Mouse (Mus musculus) megakaryocyte progenitor cell, adult 5-6 weeks (primary cell): ENCODE results near the gene Fbxo39. TPM values are rescaled to one million over a fixed set of nuclear protein-coding genes. Genes with fewer than 3 reads are reported as not detected.
A peak's percentile ranks its signal among the peaks of the same experiment; 100 is the strongest.

Experiments used
- ATAC-seq: replicated peaks from 2 replicates; pipeline ENCODE4 v1.8.0; 2016; ENCODE audit warnings: mild to moderate bottlenecking, moderate TSS enrichment, inconsistent platforms; ENCODE audit not compliant: poor library complexity
- total RNA-seq, 2 experiments: library from RNA; stranded (forward) in 1 of 2; stranded (reverse) in 1 of 2; fragments of 157-497, 149-512 nt in 1 of 2; fragments of 200-1000 nt in 1 of 2; gene quantifications; 2 replicates each; pipeline versions ENCODE4 v1.2.3 to v1.2.4; 2015 to 2017

Fbxo39 gene
- not detected in 2 replicates for total RNA-seq (2015)
- total RNA-seq (2017) = not detected in 2 replicates

DNA sequence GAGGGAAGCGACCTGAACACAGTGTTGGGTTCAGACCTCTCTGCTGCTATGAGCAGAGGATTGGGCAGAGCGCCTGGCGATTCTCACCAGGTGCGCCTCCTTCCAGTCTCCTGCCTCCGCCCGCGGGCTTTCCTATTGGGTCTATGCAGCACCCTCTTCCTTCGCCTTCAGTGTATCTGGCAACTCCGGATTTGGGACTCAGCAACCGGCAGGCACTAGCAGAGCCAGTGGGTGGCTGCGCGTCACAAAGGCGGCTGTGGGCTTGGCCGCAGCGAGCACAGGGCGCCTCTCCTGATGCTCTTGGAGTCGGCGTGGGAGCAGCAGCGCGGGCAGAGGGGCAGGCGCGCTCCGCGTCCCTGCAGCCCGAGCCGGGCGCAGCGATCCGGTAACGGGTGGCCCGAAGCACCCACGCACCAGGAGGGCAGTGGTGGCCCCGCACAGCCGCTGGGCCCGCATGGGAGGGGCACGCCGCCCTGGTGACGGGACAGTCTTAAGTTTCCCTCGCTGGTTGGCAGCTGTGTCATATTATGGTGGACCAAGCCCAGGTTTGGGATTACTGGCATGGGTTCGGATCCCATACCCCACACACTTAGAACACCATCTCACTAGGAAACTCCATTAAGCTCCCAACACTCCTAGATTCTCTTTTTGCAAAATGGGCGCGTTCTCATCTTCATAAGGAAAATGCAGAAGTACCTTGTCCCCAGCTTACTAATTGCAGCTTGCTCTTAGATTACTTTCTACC is at the start of gene Fbxo39:
Fbxo39 (plus strand) TSS at position 294 of the 745 bp plus-strand sequence.
- 0 out of 2 replicates have a peak, but pooled peaks have one; percentile 9 for ATAC-seq

DNA sequence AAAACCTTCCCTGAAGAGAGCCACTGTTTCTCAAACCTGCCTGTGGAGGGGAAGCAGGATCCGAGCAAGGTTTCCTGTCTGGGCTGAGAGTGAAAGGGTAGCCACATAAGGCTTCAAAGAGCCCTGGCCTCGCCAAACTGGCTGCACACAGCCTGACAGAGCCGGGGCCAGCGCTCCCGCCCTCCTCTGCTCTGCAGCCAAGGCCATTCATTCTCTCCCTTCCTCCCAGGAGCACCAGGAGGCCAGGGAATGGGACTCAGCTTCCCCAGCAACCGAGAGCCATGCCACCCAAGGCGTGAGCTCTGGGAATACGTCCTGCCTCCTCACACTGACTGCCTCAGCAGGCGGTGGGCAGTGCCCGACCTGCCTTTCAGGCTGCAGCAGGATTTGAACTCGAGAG is 48.8 kb upstream of the Fbxo39 start:
- ATAC-seq = no peak

DNA sequence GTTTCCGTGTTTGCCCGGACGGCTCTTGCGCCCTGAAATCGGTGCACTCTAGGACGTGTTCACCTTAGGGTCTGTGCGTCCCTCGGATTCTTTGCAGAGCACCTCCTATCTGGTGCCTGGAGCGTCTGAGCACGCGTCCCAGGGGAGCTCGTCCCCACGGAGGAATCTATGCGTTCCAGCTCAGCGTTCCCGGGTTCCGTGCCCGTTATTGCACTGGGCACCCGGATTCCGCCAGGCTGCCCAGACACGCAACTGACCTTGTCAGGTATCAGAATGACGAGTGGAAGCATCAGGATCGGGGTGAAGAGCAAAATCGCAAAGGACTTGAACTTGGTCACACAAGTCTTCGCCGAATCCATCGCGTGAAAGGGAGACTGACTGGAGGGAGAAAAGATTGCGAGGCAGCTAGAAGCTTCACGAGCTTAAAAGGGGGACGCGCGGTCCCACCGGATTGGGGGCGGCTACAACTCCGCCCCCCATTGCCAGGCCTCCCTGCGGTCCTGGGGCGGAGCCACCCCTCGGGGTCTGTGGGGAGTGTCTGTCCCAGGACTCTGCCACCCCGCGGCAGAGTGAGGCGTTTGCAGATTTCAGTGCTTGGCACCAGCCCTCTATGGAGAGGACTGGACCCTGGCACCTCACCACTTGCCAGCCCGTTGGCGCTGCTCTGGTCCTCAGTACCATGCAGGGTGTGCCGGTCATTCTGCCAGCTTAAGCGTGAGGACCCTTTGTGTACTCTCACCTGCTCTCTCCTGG is 47.9 kb upstream of the Fbxo39 start:
- peak; percentile 91 for ATAC-seq

DNA sequence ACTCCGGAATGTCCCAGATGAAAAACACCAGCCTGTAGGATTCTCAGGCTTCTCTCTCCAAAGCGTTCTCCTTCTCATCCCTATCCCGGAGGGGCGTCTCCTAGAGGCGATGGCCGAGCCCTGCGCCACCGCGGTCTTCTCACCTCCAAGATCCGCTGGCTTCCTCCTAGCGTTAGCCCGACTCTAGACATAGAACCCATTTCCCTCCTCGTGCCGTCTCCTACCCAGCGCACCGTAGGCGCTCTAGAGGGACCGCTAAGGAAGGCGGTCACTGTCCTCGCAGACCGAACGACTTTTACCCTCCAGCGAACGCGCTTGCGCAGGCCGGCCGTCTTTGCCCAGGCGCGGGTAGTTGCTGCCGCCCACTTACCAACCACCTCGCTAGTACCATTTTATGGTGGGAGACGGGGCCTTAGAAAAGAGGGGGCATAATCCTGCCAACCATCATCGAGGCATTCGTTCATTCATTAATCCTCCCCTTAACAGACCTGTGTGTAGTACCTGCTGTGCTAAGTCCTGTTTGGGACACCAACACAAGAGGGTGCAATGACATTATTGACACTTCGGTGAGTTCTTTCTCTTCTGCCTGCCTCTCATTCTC is 47.2 kb upstream of the Fbxo39 start, which contains the start of gene Slc13a5:
Slc13a5 (minus strand) TSS at position 263 of the 601 bp plus-strand sequence.
- peak; percentile 49; the same call in 1 of the 2 replicates for ATAC-seq

DNA sequence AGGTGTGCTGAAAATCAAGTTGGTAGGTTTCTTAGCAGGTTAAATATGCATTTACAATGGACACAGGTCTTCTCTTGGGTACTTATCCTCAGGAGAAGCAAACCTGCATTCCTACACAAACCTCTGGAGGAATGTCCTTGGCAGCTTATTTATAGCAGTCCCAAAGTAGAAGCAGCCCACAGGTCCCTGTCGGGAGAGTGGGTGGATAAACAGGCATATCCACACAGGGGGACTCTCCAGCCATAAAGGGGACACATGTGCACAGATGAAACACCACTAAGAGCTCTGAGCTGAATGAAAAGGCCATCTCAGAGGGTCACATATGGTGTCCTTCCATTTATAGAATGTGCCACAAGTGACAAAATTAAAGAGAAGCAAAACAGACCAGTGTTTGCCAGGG is 42.5 kb upstream of the Fbxo39 start:
- ATAC-seq = no peak

DNA sequence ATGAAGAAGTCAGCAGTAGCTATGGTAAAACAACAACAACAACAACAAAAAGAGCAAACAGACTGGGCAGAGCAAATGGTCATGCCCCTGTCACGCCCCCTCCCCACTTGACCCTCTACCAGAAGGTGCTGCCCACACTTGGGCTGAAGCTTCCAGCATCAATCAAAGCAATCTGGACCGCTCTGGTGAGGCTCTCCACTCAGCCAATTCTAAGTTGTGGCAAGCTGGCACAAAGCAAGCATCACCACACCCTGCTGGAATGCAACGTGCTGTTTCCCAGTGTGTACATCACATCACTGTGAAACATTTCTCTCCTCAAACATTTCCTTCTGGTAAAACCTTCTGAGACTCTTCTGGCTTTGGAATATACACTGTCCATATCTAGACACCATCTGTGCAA is 40.9 kb upstream of the Fbxo39 start:
- no peak for ATAC-seq

DNA sequence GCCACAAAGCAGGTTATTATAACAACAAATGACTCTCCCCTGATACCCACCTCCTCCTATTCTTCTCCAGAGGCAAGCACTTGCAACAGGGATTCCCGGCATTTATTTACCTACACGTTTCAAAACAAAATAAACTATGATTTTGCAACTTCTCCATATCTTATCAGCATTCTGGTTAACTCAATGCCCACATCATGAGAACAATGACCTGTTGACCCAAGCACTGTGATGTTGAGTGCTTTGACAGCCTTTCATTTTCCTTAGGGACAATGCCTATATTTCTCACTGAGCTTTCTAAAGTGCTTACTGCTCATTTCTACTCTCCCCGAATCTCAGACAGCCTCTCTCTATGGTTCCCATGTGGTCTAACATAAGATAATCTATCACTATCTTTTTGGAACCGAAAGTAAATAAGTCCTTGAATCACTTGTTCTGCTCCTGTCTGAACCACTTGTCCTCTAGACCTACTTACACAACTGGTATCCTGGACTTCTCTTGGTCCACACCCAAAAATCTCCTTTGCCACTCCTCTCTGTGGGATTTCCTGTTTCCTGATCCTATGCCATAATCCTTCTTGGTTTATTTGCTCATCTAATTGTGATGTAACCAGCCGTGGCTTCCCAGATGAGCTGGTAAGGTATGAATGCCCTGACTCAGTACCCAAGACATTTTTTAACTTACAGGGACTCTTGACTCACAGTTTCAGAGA is 32.9 kb upstream of the Fbxo39 start:
- no peak for ATAC-seq

DNA sequence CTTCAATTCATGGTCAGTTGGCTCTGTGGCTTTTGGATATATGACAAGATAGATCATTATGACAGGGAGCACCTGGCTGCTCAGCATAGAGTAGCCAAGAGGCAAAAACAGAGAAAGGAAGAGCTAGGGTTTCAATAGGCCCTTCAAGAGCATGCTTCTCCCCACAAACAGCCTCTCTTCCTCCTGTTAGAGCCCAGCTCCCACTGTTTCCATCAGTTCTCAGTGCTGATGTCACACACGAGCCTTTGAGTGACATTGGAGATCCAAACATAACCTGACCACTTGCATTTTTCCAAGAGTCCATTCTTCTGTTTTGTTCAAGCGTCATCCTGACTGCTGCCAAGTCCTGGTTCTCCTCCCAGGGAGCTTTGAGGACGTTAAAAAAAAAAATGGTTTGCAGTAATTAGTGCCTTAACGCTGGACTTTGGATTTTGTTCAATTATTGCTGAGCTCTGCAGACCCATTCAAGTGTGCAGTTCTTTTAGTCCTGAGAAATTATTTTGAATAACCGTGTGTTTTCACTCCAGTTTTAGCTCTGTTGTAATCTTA is 32.3 kb upstream of the Fbxo39 start:
- no peak for ATAC-seq

DNA sequence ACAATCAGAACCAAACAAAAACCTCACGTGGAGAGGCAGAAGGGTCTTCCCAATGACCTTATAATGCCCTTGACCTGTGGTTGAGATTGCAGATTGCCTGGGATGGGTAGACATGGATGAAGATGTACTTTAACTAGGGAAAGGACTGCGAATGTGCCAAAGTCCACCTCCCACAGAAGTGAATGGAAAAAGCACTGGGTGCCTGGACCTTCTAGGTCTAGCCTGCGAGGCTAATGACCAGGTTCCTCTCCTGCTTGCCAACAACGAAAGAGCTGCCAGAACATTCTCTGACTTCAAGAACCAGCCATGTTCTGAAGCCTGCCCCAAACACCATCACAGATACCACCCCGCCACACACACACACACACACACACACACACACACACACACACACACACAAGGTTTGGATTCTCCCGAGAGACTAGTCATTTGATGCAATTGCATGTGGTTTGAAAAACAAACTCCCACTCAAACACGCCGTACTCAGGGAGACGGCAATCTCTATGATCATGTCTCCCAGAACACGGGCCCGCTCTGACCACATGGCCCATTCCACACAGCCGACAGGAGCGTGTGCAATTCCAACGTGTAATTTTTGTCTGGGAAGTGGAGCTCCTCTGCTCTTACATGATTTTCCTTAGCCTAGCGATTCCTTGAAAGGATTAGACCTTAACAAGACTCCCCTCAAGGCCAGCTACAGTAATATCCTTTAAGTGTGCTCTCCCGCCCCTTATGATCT is 30.6 kb upstream of the Fbxo39 start:
- no peak for ATAC-seq

DNA sequence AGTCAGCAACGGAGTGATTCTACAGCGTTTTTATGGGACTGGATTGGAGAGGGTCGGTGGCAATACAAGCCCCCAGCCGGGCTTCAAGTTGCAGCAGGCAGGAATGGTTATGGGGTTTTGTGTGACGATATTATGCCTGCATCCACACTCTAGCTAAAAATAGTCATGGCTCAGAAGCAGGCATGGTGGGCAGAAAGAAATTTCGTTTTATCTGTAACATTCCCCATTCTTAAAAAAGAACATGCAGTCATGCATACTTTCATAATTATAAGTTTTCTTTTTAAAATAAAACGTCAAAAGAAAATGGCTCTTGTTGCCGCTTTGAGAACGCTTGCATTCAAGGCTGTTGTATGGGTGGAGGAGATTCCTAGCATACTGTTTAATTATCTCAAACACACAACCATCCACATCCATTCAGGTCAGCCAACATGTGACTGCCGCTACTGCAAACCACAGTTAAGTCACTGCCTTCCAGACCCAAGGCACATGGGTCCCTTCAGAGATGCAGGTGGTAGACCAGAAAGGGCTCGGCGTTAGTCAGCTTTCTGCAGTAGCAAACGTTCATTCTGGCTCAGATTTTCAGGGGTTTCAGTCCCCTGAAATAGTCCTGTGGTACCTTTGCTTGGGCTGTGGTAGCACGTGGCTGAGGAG is 29.6 kb upstream of the Fbxo39 start:
- ATAC-seq = no peak

DNA sequence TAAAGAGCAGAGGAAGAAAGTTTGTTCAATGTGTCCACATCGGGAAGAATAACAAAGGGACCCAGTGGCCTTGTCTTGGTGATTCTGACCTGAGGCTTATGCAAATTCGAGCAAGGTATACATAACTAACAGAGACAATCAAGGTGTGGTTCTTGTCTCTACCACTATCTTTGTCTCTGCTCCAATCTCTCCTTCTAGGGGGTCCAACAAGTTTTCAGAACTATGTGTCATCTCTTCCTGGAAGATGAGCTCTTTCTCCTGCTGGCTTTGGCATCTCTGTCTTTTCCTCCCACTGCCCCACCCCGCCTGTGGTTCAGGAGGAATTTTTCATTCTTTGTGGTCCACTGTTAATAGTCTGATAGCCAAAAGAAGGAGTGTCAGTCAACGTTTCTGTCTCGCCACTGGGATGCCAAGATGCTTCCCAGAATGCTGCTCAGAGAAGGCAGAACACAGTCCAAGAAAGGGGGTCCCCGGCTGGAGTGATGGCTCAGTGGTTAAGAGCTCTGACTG is 28.2 kb upstream of the Fbxo39 start:
- no peak for ATAC-seq

DNA sequence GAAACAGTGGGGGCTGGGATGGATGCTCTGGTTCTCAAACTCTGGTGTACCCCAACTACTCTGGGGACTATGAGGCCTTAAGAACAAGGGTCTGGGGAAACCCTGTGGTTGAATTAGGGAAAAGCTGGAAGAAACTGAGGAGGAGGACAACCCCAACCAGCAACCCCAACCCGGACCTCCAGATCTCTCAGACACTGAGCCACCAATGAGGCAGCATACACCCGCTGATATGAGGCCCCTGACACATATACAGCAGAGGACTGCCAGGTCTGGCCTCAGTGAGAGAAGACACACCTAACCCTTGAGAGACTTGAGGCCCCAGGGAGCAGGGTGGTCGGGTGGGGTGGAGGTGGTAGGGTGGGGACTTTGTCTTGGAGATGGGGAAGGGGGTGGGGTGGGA is 27.6 kb upstream of the Fbxo39 start:
- ATAC-seq = no peak

DNA sequence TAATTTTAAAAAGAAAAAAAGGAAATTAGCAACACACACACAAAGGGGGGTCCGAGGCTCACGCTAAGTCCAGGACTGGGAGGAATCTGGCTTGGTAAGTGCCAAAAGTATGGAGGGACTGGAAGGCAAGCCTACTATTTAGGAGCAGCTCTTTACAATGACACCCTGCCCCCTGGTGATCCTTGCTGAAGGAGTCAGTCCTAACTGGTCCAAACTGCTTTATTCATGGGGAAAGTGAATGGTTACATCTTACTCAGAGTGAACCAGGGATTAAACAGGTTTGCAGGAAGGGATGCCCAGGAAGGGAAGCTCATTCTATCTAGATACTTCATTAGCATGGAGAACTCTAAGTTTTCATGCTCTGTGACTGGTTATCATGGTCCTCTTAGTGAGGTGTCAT is 27.1 kb upstream of the Fbxo39 start:
- ATAC-seq = no peak

DNA sequence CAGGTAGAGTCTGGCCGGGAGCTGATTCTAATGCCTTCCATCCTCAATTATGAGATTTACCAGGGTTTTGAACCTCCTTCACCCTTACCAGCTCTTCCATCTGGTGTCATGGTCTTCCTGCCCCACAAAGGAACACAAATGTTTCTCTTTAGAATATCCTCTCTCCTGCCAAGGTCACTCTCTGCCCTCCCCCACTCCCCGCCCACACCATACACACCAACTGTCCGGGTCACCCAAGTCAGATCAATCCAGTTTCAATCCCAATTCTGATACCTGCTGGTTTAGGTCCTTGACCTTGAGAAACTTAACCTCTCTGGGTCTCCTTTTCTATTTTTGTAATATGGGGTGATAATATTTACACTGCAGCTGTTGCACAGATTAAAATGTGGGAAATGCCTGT is 26.7 kb upstream of the Fbxo39 start:
- no peak for ATAC-seq

DNA sequence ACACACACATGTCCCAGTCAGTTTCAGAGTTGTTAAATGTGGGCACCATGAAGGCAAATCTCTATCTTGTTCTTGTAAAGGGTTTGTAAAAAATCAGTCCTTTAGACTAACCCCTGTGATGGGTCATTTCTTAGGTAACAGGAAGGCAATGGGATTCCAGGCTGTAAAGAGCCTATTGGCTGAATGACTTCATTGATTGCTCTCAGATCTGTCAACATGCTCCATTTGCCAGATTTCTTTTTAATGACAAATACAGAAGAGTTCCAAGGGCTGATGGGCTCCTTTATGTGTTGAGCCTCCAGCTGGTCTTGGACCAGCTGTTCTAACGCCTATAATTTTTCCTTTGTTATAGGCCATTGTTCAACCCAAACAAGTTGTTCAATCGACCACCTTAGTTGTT is 21.1 kb upstream of the Fbxo39 start:
- no peak for ATAC-seq

DNA sequence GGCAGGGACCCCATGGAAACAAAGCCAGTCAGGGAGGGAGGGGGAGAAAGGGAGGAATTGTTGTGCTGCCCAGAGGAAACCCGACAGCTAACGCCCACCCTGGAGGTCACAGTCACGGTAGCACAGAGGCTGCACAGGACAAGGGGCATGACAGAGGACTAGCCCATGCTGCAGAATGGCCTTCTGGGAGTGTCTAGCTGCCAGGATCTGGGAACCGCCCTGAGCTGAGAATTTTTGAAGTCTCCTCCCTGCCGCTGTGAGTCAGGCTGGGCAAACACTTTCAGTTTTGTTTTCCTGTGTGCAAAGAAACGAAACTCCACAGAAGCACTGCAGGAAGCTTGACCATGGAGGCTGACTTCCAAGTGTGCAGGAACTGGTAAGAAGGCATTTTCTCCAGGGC is 12.9 kb upstream of the Fbxo39 start, which contains the start of gene Xaf1:
Xaf1 (plus strand) TSS at position 296 of the 400 bp plus-strand sequence.
- peak; percentile 96 for ATAC-seq

DNA sequence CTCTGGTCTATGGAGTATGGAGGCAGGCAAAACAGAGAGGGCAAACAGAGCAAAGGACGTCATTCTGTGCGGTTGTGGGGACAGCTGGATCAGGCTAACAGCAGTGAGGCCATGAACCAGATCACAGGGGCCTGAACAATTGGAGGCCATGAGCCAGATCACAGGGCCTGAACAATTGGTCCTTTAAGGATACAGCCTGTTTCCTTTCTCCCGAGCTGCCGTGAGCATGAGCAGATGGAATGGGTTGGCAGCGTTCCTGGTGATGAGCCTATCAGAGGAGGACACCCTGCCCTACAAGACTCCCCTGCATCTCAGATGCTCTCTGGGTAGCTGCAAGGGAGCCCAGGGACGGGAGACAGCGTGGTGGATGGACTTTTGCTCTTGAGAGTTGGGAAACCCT is 12.0 kb upstream of the Fbxo39 start:
- ATAC-seq = no peak

DNA sequence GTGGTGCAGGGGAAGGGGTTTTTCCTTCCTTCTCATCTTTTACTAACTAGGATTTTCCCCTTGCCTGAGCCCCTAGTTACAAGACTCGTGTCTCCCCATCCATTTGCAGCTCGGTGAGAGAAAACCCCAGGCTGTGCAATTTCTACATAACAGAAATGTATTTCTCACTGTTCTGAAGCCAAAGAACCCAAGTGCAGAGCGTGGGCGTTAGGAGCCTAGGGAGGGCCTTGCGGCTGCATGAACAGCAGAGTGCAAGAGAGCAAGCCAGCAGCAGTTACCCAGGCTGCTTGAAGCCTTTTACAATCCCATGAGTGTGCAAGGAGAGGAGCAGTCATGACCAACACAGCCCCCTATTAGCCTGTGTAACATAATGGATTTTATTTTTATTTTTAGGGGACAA is 6.8 kb upstream of the Fbxo39 start:
- no peak for ATAC-seq

DNA sequence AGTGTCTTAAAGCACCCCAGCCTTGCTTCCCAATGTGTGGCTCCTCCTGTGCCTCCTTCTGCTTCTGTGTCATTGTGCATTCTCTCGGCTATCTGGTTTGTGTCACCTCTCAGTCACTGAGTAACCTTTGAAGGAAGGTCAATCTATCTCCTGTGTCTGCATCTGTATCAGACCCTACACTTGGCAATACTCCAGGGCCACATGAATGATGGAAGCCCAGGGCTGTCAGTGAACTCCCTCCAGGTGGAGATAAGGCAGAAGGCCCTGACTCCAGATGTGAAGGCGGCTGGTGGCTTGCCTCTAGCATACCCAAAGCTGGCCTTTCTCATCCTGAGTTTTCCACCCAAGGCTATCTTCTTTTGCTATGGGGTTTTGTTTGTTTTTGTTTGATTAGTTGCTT is 5.3 kb upstream of the Fbxo39 start:
- ATAC-seq = peak; percentile 87
